Mouse (Mus musculus): ENCODE measurements around the gene Cant1. TPM values are rescaled to one million over a fixed set of nuclear protein-coding genes. Genes with fewer than 3 reads are reported as not detected.
"Not testable (repeated sequence)": the region's sequence is repeated elsewhere in the genome, so short reads cannot be mapped to it uniquely, and the experiment has no call there.

Gene Cant1
- total RNA-seq, 4 experiments from 2014 or later: 36.8 to 39.6 (median 37.9) TPM

DNA sequence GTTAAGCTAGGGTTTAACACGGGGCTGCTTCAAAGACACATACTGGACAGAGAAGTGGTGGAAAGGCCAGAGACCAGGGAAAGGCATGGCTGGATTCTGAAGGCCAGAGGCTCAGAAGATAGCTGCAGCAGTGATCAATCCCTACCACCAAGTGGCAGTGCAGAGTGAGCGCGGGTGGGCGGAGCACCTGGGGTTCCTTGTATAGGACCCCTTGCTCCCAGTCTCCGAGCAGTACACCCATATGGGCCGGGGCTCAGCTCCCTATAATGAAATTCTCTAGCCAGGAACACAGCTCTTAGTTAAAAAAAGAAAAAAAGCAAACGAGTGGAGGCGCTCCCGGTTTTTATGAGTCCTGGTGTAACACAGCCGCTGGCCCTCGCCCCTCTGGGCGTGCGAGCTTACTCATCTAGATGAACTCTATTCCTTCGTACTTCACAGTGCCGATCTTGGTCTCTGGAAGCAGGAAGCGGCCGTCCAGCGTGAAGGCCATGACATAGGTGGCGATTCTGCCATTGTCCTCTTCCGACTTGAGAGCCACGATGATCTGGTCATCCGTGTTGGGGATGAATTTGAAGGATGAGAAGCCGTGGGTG, 11.5 kb downstream of the Cant1 start:
- peak; percentile 7 for DNase-seq

DNA sequence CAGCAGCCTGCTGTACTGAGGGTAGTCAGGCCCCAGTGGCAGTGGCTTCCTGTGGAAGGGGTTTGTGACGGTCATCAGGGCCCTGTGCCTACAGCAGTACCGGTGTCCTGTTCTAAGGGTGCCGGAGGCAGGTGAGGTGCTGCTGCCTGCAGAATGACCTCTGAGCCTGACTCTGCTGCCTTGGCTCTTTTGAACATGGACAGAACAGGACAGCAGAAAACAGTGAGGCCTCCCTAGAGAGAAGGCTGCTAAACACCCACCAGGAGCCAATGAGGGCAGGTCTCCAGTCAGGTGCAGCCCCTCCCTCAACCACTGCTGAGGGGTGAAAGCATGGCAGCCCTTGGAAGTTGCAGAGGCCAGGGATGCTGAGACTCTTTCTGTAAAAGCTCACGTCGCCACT, 12.4 kb downstream of the Cant1 start:
- DNase-seq: peak; percentile 1

DNA sequence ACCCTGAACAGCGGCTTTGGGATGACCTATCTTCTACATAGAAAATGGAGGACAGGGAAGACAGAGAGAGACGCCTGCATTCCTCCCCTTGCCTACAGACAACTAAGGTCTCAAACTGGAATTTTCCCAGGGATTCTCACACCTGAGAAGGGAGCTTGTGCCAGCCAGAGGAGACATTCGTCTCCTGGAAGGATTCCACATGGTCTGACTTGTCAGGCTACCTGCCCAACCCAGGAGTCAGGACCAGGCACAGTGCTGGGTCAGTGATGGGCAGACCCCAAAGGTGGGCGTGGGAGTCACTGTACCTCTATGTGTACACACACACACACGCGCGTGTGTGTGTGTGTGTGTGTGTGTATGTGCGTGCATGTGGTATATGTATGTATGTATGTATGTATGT, 13.6 kb downstream of the Cant1 start:
- no peak for DNase-seq

DNA sequence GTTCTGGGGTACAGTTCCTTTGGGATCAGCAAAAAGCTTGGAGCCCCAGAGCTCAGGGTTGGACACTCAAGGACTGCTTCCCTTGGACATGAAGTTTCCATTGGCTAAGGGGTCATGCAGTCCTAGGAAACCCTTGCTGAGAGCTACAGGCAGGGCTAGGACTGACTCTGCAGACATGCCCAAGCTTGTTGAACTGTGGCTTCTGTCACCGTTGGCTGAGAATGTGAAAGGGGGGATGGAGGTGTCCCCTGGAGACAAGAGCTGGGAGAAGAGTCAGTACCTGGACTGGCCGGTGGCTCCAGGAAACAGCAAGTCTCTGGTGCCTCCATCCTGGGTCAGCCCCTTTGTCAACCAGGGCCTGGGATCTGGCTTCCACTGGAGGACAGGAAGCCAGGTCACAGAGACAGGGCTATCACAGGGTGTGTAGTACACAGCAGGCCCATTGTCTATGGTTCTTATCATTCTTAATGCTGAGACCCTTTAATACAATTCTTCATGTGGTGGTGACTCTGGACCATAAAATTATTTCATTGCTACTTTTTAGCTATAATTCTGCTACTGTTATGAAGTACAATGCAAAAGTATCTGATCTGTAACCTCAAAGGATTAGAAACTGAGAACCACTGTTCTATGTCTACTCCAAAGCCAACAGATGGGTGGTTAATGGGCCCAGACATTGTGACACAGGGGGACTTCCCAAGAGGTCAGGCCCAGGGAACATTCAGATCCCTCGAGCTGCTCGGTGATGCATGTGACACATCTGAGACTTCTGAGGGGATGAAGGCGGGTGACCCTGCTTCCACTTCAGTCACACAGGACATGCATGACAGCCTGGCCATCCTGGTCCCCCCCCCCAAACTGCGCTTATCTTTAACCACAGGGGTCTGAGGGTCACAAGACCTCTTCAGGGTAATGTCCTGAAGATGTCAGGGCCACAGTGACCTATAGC, 14.7 kb downstream of the Cant1 start:
- peak; percentile 6 for DNase-seq

DNA sequence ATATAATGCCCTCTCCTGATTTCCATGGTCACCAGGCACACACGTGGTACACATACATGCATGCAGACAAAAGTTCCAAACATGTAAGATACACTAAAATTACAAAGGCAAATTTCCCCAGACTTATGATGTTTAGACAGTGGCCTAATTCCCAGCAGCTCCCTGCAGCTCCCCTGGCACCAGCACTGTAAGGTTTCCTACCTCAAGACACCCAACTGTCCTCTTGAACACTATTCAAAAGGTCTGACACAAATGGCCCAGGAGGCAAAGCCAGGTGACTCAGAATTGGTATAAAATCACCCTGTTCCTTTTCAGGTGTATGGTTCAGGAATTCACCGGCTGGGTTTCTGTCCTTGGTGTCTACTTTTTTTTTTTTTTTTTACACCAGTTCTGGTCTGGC, 15.7 kb downstream of the Cant1 start:
- no peak for DNase-seq

DNA sequence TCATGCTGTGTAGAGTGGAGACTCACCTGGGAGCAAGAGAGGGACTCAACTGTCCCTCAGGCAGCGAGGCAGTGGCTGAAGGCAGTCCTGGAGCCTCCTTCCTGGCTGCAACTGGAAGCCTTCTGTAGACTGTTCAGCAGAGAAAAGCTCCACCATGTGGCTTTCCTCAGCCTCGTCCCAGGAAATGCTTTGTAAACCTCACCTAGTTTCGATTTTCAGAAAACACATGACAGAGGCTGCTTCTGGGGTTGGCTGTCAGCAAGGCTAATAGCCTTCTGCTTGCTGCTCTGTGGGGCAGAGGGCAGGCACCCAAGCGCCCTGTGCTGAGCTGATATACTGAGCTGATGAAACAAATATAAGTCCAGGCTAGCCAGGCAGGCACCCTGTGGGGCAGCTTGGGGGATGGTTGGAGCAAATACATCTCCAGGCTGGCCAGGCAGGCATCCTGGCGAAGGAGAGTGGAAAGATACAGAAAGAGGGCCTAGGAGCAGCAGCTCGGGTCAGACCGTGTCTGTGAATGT, 17.1 kb downstream of the Cant1 start, which contains the start of gene Lgals3bp:
TSS of gene Lgals3bp (minus strand) at position 333 of the 521 bp plus-strand sequence.
- DNase-seq: peak; percentile 66

DNA sequence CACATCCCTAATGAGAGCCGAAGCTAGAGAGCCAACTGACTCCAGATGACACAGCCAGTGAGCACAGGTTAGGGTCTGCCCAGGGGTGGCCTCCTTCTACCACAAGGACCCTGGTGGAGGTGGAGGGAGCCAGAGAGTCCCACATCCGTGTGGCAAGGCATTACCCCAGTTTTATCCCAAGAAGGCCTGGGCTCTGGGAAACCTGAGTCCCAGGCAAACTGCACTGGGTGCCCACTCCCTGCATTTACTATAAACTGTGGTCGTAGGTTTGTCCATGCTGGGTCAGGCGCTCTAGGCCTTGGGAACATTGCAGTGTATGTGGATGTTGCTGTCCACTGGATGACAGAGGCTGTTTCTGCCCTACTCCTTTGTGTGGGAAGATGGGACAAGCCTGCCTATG, 17.7 kb downstream of the Cant1 start:
- peak; percentile 7 for DNase-seq

DNA sequence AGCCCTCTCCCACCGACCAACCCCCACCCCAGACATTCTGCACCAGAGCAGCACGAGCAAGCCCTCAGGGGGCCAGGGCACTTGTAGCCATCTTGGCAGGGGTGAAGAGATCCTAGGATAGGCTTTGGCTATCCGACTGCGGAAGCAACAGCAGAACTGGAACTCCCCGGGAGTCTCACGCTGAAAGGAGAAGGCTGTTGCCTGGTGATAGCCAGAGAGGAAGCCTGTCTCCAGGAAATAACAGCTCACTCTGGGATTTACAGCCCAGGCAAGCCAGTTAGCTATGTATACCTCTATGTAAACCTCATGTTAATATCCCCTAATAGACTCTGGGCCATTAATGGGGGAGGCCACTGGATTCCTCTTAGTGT, 18.3 kb downstream of the Cant1 start:
- peak; percentile 12 for DNase-seq

DNA sequence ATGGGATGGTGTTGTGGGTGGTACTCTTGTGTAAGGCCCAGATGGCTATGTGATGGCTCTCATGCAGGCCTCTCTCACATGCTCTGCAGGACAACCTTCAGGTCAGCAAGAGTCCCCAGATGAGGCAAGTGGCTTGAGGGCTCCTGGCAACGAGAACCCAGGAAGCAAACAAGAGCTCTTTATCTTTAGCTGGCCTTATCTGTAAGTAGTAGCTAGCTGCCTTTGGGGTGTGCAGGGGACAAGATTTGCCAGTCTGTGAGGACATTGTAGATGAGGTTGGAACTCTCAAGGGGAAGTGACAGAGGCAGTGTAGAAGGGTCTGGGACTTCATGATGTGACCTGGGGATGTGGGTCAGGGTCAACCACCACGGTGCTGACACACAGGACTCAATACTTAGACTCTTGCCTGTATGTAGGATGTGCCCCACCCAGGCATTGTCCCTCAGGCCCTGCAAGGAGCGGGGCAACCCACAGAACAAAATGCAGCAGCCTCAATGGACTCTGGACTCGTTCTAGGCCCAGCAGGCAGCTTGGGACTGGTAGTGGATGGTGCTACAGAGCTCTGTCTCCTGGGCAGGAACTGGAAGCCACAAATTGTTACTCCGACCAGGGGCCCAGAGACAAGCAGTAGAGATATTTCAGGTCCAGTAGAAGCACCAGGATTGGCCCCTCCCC, 18.9 kb downstream of the Cant1 start:
- DNase-seq: peak; percentile 3

DNA sequence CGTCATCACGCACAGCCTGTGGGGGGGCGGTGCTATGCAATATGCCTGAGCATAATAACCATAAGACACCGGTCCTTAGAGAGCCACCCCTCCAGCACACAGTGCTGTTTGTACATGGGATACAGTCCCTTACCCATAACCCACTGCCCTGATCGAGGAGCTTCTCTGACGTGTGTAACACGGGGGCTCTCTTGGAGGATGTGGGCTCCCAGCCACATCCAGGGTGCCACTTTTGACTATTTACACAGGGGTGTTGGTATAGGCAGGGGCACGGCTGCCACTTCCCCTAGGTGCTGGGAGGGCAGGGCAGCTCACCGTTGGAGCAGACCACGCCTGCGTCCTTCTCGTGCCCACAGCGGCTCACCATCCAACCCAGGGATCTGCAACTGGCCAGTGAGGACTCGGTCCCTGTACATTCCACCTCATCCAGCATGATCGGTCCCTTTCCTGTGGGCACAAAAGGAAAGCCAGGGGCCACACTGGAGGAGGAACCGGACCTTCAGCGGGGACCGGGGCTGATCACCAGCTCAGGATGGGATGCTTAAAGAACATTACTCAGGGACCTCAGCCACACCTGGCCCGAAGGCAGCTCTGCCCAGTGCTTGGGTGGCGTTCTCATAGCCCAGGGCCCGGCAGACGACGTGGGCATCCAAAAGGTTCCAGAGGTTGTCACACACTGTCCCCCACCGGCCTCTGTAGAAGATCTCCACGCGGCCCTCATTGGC, 20.9 kb downstream of the Cant1 start:
- DNase-seq: peak; percentile 1

DNA sequence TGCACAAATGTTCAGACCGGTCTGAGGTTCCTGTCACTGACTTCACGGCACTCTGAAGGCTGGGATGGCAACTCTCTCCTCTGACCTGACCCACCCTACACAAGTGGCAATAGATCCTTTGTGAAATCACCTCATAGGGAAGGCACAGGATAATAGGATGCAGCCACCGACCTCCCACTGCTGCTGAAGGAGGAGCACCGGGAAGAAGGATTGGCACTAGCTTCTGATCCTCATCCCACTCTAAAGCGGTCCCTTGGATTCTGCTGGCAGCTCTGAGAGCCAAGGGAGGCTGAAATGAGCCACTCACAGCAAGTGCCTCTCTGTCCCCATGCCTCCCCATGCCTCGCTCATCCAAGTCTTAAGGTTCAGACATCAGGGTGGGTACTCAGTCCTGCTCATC, 24.3 kb downstream of the Cant1 start:
- no peak for DNase-seq

DNA sequence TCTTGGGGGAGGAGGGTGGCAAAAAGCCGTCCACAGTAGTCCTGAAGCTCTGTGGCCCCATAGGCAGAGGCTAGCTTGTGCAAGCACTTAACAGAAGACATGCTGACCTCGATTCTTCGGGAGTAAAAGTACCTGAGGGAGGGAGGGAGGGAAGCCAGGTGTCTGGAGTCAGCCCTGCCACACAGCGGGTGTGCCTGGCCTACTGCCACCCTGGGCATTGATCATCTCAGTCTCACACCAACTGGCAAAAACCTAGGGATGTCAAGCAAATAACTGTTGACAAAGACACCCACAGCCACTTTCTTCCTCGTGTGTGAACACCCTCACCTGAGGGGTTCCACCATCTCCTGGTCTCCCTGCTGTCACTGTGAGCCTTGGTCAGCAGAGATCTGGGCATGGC, 24.9 kb downstream of the Cant1 start:
- DNase-seq: no peak

DNA sequence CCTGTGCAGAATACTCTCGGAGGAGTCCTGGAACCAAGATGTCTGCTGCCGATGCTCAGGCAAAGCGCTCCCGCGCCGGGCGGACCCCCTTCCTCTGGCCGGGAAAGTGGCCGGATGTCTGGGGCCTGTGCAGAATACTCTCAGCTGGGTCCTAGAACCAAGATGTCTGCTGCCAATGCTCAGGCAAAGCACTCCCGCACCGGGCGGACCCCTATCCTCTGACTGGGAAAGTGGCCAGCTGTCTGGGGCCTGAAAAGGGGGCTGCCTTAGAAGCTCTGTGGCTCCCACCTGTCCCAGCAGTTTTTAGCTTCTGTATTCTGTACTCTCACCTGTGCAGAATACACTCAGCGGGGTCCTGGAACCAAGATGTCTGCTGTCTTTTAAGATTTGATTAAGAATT, 31.1 kb downstream of the Cant1 start:
- DNase-seq: not testable (repeated sequence)

DNA sequence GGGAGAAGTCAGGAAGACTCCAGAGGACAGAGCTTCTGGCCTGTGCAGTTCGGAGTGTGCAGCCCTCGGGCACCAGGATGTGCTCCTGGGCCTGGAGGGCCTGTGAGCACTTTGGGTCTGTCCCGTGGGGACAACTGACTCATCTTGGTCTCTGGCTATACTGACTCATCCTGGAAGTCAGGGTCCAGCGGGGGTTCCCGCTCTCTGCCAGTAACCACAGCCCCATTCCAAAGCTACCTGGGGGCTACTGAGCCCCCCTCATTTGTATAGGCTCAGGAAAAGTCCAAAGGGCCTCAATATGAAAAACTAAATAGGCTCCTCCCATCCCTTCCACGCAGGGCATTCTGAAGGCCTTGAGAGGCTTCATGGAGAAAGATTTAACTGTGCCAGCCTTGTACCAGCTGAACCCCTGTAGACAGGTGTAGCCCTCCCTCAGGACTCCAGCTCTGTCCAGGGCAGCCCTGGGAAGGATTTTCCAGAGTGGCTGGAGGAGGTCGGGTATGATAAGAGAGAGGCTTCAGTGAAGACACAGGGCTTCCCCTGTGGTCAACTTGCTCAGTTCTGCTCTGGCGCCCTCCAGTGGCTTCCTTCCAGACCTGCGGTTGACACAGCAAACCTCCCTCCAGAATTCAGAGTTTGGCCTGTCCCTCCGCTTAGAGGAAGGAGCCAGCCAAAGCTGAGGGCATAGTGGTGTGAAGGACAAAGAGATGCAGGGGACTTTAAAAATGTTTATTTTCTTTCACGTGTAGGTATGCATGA, 39.5 kb downstream of the Cant1 start:
- peak; percentile 74 for DNase-seq

DNA sequence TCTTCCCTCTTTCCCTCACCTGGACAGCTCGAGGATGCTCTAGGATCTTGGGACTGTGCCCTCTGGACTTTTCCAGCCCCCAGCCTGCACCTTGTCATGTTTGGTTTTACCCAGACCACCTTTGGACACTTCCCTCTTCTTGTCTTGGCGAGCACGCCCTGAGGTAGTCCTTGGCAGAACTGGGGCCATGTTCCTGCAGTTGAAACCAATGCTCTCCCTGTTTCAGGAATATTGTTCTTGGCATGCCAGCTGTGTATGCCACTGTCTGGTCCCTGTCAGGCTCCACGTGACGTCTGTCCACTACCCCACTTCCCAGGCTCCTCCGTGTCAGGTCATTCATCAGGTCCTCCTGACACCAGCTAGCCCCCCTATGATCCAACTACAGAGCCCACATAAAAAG, 40.2 kb downstream of the Cant1 start:
- no peak for DNase-seq

DNA sequence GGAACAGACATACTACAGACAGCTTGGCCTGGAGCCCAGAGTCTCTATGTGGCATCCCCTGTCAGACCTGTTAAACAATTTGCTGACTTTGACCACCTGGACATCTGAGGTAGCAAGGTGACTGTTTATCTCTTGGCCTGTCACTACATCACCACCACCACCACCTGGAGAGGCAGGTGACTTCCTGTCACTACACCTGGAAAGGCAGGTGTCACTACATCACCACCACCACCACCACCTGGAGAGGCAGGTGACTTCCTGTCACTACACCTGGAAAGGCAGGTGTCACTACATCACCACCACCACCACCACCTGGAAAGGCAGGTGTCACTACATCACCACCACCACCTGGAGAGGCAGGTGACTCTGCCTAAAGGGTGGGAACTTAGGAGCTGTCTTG, 42.6 kb downstream of the Cant1 start:
- not testable (repeated sequence) for DNase-seq

DNA sequence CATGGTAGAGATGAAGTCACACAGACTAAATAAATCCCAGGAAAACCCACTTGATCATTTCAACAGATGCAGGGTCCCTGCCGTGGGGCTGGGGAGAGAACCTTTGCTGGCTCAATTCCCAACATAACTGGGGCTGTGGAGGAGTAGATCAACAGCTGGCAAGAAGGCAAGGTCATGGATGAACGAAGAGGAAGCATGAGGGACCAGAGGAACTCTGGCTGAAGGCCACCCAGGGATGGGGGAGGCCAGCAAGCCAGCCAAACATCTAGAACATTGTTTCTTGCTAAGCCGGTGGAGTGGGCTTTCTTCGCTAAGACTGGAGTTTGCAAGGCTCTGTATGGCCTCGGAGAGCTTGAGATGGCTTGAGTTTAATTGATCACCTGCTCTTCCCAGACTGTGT, 43.0 kb downstream of the Cant1 start:
- DNase-seq: no peak

DNA sequence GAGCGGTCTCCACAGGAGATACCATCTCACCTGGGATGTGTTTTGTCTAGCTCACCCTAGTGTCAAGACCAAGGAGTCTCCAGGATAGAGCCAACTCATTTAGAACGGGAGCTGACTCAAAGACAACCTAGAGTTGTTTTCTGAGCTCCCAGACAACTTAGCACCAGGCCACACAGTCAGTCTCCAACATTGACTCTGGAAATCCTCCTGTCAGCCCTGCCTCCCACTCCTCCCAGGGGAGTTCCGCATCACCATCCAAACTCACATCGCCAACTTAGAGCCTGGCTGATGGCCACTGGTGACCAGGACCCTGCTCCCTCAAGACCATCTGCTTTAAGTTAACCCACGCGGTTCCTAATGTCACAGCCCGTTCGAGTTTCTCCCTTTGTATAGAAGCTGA, 43.4 kb downstream of the Cant1 start:
- DNase-seq: no peak

DNA sequence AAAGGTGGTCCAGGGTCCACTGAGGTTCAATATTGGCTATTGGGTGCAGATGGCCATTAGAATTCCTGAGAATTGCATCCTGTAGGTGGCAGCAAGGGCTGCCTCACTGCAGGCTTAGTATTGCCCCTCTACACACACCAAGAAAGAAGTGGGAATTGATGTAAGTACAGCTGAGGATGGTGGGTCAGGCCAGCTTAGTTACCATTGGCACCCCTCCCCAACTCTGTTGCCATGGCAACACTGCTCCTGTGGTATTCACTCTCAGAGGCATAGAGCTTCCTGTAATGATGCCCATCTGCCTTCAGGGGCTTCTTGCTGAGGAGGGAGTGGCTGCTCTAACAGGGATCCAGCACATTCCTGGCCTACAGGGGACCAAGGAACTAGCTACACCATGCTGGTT, 43.9 kb downstream of the Cant1 start:
- no peak for DNase-seq

DNA sequence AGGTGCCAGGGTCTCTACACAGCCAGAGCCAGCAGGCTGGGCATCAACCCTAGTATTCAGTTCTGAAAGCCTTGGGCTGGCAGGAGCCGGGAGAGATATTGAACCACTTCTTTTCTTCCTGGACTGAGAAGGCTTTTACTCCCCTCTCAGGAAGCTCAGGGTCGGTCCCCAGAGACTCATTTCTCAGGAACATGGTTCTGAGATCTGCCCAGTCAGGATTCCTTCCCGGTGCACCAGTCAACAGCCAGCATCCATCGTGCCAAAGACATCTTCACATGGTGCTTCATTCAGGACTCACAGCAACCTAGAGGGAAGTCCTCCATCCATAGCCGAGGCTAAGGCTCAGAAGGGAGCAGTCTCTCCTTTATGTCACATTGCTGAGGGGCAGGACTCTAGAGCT, 44.4 kb downstream of the Cant1 start:
- no peak for DNase-seq

DNA sequence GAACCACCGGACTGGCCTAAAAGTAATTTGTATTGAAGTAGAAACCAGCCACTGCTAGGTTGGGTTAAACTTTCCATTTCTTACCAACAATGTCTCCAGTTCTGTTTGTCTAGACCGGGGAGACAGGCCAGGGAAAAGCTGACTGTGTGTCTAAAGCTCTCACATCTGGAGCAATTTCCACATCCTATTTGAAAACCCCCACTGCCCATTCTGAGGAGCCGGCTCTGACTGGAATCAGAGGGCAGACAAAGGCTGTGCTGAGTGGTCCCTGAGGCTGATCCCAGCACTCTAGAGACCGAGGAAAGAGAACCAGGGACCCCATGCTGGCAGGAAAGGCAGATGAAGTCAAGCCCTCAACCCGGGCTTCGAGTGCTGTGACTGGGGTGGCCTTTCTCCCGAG, 46.2 kb downstream of the Cant1 start:
- DNase-seq: no peak

DNA sequence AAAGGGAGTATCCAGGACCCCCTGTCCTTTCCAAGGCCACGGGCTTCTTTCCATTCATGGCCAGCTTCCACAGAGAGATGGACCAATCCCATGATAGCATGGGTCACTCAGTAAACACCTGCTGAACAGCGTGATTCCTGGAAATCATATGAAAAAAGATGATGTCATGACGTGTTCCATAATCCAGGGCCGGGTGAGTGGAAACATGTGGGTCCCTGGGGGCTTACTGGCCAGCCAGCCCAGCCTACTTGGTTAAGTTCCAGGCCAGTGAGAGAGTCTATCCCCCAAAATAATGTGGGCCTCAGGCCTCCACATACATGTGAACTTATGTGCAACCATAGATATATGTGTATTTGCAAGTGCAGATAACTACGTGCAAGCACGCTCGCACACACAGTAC, 47.0 kb downstream of the Cant1 start:
- no peak for DNase-seq

Measured in adrenal gland, adult 8-10 months (tissue).